Mouse (Mus musculus) stomach, postnatal 0 days (tissue): ENCODE data around the gene Hdc. TPM values are rescaled to one million over a fixed set of nuclear protein-coding genes. Genes with fewer than 3 reads are reported as not detected.

Experiments
- ATAC-seq: fragments of 200-750 bp; cut with Nextera tagmentation; 2 replicates; pipeline ENCODE4 v1.8.0; 2017; ENCODE audit not compliant: low FRiP score, low TSS enrichment
- DNase-seq: peaks from one replicate; pipeline ENCODE4 v3.0.0-alpha.2; 2016; ENCODE audit warnings: low spot score
- H3K27ac ChIP-seq: fragments of 300-500 bp; sonication (generic); replicated peaks from 2 replicates; pipeline ENCODE4 v1.5.1; 2014; ENCODE audit warnings: mild to moderate bottlenecking, control low read depth
- H3K27me3 ChIP-seq: fragments of 300-500 bp; sonication (generic); 2 replicates; pipeline ENCODE4 v1.6.1; 2014; ENCODE audit warnings: low read length; ENCODE audit not compliant: control insufficient read depth, insufficient read depth
- H3K36me3 ChIP-seq: fragments of 300-500 bp; sonication (generic); 2 replicates; pipeline ENCODE4 v1.6.1; 2014; ENCODE audit warnings: low read length, mixed read lengths; ENCODE audit not compliant: control insufficient read depth, insufficient read depth
- H3K4me1 ChIP-seq: fragments of 300-500 bp; sonication (generic); replicated peaks from 2 replicates; pipeline ENCODE4 v1.6.1; 2014; ENCODE audit warnings: antibody characterized with exemption; ENCODE audit not compliant: control insufficient read depth, insufficient read depth
- H3K4me2 ChIP-seq: fragments of 300-500 bp; sonication (generic); replicated peaks from 2 replicates; pipeline ENCODE4 v1.6.1; 2014; ENCODE audit warnings: low read depth, mild to moderate bottlenecking, control low read depth, moderate library complexity
- H3K4me3 ChIP-seq: fragments of 300-500 bp; sonication (generic); 2 replicates; pipeline ENCODE4 v1.5.1; 2014; ENCODE audit warnings: low read depth, low read length, control low read depth
- H3K9ac ChIP-seq: fragments of 300-500 bp; sonication (generic); 2 replicates; pipeline ENCODE4 v1.6.1; 2014; ENCODE audit warnings: mild to moderate bottlenecking, low read length, control low read depth, mixed read lengths
- H3K9me3 ChIP-seq: fragments of 300-500 bp; sonication (generic); 2 replicates; pipeline ENCODE4 v1.6.1; 2016; ENCODE audit warnings: low read length; ENCODE audit not compliant: control insufficient read depth
- CTCF ChIP-seq: IDR thresholded peaks from 2 replicates; pipeline ENCODE4 v1.5.1; 2016; ENCODE audit warnings: antibody characterized with exemption, low read depth, mild to moderate bottlenecking, moderate library complexity
- EP300 ChIP-seq: optimal IDR thresholded peaks from 2 replicates; pipeline ENCODE3; 2016; ENCODE audit warnings: antibody characterized with exemption
- WGBS: fragments of 180-500 bp; shearing (Covaris S2); extraction: QIAGEN DNeasy Blood & Tissue Kit; methylation state at CpG from one replicate; pipeline ENCODE4 v1.1.7; 2014; 5-methylcytosine and 5-hydroxymethylcytosine counted together
- polyA plus RNA-seq: library from polyadenylated mRNA; unstranded; fragments of >200 nt; fragmentation: Nextera tagmentation; extraction: Ambion mirVana; gene quantifications from 2 replicates; pipeline ENCODE4 v1.2.1, GENCODE M21; 2015

The Hdc gene
- polyA plus RNA-seq, 1 experiment from 2014 or later: 2.9 TPM

DNA sequence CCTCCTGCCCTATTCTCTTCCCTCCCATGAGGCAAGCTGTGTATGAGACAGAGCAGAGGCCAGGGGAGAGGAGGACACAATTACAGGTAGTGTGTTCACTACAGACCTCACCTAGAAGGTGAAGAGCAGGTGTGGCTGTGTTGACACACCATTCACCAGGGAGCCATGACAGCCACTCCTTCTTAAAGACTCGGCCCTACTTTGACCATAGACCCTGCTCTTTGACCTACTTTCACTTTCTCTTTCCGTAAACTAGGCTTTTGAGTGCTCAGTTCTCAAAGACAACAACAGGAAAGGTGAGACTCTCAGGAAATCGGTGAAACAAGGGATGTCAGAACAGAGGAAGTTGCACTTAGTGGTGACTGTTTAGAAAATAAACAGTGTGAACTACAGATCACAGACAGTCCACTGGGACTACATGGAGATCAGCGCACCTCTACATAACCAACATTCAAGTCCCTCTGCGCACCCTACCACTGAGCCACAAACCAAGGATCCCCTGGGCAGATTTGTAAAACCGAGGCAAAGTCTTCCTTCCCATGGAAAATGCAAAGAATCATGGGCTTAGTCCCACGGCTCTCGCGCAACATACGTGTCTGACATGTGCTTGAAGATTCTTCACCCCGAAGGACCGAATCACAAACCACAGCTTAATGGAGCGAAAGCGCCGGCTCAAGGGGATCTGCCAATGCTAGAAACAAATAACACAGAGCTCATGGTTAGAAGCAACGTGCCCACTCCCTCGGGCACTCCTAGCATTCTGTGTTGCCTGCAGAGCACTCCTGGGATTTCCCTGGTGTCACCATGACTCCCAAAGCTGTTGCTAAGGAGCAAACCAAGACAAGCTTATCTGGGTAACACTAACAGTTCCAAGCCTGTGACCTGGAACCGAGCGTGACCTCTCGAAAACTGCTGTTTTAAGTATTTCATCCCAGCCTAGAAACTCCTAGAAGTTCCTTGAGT lies 21.5 kb downstream of the Hdc start:
- ATAC-seq: peak; percentile 96
- 0 out of 2 replicates have a peak overlapping the region, but pooled peaks have one; percentile 45 for H3K27ac ChIP-seq
- DNase-seq: peak; percentile 52
- WGBS: 74% methylated on average over 20 of the region's 20 CpGs
- TF ChIP-seq EP300: no peak
- no peak for TF ChIP-seq CTCF
- H3K36me3 ChIP-seq: no peaks in the 10 kb centered on the region
- no peaks in the 10 kb centered on the region for H3K9me3 ChIP-seq
- no peak overlapping the region for H3K9ac ChIP-seq
- H3K4me1 ChIP-seq: no peaks in the 10 kb centered on the region
- H3K4me3 ChIP-seq: no peak overlapping the region
- H3K4me2 ChIP-seq: no peak overlapping the region
- H3K27me3 ChIP-seq: no peaks in the 10 kb centered on the region

DNA sequence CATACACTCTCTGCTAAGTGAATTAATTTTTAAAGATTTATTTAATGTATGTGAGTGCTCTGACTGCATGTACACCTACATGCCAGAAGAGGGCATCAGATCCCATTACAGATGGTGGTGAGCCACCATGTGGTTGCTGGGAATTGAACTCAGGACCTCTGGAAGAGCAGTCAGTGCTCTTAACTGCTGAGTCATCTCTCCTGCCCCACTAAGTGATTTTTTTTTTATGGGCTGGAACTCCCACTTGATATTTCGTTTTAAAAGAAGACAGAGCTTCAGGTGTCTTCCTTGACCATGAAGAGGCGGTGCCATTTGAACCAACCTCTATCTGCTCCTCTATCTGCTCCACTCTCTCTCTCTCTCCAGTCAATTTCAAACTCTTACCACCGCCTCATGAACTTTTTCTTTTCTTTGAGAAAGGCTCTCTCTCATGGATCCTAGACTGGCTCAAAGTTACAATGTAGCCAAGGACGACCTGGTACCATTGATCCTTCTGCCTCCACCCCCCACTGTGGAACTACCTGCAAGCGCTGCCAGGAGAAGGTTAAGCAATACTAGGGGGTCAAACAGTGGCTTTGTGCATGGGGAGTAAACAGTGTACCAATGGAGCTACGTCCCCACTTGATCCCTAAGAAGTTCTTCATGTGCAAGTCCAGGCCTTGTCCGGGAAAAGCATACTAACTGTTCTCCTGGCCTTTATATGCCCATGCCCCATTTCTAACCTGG lies 22.6 kb downstream of the Hdc start:
- ATAC-seq (no peak), DNase-seq (no peak)
- no peak for TF ChIP-seq EP300
- TF ChIP-seq CTCF: peak; percentile 13; the same call in 1 of the 2 replicates
- Histone ChIP-seq H3K9me3 (no peaks in the 10 kb centered on the region), H3K9ac (no peak overlapping the region), H3K27me3 (no peaks in the 10 kb centered on the region), H3K4me1 (no peaks in the 10 kb centered on the region), H3K4me3 (no peak overlapping the region), H3K27ac (no peak overlapping the region), H3K4me2 (no peak overlapping the region), H3K36me3 (no peaks in the 10 kb centered on the region)
- 90% methylated on average over 7 of the region's 7 CpGs for whole genome bisulfite sequencing

DNA sequence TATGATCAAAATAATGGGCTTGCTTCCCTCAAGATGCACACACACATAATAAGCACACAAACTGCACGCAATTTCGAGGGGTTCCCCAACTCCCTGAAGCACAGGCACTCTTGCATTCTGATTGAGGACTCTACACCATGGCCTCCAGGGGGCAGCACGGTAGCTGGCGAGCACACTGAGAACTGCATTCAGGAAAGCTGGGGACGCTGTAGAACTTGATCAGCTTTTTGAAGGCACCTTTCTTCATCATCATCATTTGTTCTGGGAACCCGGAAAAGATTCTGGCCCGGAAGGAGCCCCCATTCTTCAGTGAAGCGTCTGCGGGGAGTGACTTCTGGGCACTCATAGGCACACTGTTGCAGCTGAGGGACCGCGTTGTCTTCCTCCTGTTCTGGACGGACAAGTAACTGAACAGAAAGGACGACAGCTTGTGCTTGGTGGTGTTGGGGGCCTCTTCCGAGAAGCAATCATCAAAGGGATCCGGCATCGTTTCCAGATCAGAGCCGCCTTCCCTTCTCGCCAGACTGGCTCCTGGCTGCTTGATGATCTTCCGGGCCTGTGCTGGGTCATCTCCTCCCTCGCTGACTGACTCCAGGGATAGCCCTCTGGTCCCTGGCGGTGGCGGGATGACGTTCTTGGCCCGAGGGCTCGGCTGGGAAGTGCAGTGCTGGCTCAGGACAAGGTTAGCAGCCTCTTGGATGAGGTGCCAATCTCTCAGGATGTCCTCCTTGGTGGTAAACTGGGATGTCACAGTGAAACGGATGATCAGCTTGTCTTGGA lies 25.1 kb downstream of the Hdc start:
- H3K4me1 ChIP-seq: no peaks in the 10 kb centered on the region
- DNase-seq: peak; percentile 79
- peak overlapping the region; percentile 43; the same call in 1 of the 2 replicates for H3K9ac ChIP-seq
- no peak overlapping the region for H3K27ac ChIP-seq
- H3K4me3 ChIP-seq: peak overlapping the region; percentile 24
- no peaks in the 10 kb centered on the region for H3K9me3 ChIP-seq
- H3K36me3 ChIP-seq: no peaks in the 10 kb centered on the region
- no peaks in the 10 kb centered on the region for H3K27me3 ChIP-seq
- WGBS: 25% methylated on average over 26 of the region's 26 CpGs
- ATAC-seq: no peak; the same call in 1 of the 2 replicates
- peak overlapping the region; percentile 55 for H3K4me2 ChIP-seq
- TF ChIP-seq CTCF (peak; percentile 94), EP300 (no peak)

DNA sequence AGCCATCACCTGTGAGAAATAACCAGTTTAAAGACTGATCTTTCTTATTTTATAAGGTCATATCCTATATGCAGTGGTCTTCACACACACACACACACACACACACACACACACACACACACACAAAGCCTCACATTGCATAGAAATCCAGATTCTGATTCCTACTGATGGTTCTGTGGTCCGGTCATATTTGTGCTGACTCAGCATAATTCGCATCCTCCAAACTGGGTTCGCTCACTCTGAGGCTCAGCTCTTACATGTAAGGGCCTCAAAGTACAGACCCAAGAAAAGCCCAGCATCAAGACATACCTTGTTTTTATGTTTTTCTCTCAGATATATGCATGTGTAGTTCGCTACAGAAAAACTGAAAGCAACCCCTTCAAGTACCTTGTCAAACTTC lies 27.8 kb downstream of the Hdc start:
- no peak for DNase-seq
- Histone ChIP-seq H3K4me2 (no peak overlapping the region), H3K4me1 (no peaks in the 10 kb centered on the region), H3K9me3 (no peaks in the 10 kb centered on the region), H3K27me3 (no peaks in the 10 kb centered on the region), H3K4me3 (no peak overlapping the region), H3K9ac (no peak overlapping the region), H3K36me3 (no peaks in the 10 kb centered on the region), H3K27ac (no peak overlapping the region)
- TF ChIP-seq EP300: no peak
- TF ChIP-seq CTCF: no peak
- ATAC-seq: no peak
- 87% methylated on average over 4 of the region's 4 CpGs for WGBS

DNA sequence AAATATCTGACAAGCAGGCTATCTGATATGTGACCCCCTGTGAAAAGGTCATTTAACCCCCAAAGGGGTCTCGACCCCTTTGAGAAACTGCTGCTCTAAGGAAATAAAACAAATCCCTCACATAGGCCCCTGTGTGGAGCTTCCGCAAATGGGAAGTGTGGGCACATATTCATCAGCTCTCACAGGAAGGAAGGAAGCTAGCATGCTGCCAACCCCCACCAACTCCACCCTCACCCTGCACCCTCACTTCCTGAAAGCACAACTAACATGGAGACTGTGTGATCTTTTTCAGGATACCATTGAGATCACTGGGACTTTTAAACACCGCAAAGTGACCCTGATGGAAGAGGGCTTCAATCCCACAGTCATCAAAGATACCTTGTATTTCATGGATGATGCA lies 31.6 kb downstream of the Hdc start:
- Histone ChIP-seq H3K4me1 (no peaks in the 10 kb centered on the region), H3K9me3 (no peaks in the 10 kb centered on the region), H3K4me2 (no peak overlapping the region), H3K36me3 (no peaks in the 10 kb centered on the region), H3K27ac (no peak overlapping the region), H3K4me3 (no peak overlapping the region), H3K9ac (no peak overlapping the region), H3K27me3 (no peaks in the 10 kb centered on the region)
- no peak for TF ChIP-seq EP300
- TF ChIP-seq CTCF: no peak
- DNase-seq (no peak), ATAC-seq (no peak)
- WGBS: 78% methylated on average over 3 of the region's 3 CpGs
